Mouse (Mus musculus) forebrain, embryonic 10.5 days (tissue): Measurements from ENCODE around the gene Dnajc28. TPM values are rescaled to one million over a fixed set of nuclear protein-coding genes. Genes with fewer than 3 reads are reported as not detected.

Experiments used
- DNase-seq: peaks from one replicate; pipeline ENCODE4 v3.0.0-alpha.2; 2017; ENCODE audit warnings: low spot score; ENCODE audit errors: extremely low spot score
- H3K27ac ChIP-seq: fragments of 300-500 bp; sonication (generic); 2 replicates; pipeline ENCODE4 v1.5.1; 2016; ENCODE audit warnings: mild to moderate bottlenecking
- H3K27me3 ChIP-seq: fragments of 300-500 bp; sonication (generic); 2 replicates; pipeline ENCODE4 v1.6.1; 2016; ENCODE audit warnings: mild to moderate bottlenecking; ENCODE audit not compliant: poor library complexity, severe bottlenecking
- H3K36me3 ChIP-seq: fragments of 300-500 bp; sonication (generic); replicated peaks from 2 replicates; pipeline ENCODE4 v1.6.1; 2016; ENCODE audit warnings: mild to moderate bottlenecking, moderate library complexity
- H3K4me1 ChIP-seq: fragments of 300-500 bp; sonication (generic); 2 replicates; pipeline ENCODE4 v1.6.1; 2016
- H3K4me3 ChIP-seq: fragments of 300-500 bp; sonication (generic); 2 replicates; pipeline ENCODE4 v1.5.1; 2016; ENCODE audit warnings: mild to moderate bottlenecking, moderate library complexity
- H3K9me3 ChIP-seq: fragments of 300-500 bp; sonication (generic); 2 replicates; pipeline ENCODE4 v1.6.1; 2016; ENCODE audit warnings: mild to moderate bottlenecking, moderate library complexity
- WGBS: fragments of 180-500 bp; shearing (Covaris S2); methylation state at CpG from one replicate; pipeline ENCODE4 v1.1.7; 2016; 5-methylcytosine and 5-hydroxymethylcytosine counted together
- polyA plus RNA-seq: library from polyadenylated mRNA; unstranded; fragments of >200 nt; fragmentation: Nextera tagmentation; extraction: Ambion mirVana; gene quantifications from 2 replicates; pipeline ENCODE4 v1.2.1, GENCODE M21; 2016

Gene Dnajc28
- polyA plus RNA-seq, 1 experiment from 2014 or later, result 2.9 TPM

GRCm38 (mm10) chr16:91599242-91599641, 19.6 kb downstream of the Dnajc28 start:
- DNase-seq, result no peak
- H3K4me1 ChIP-seq, result peaks cover 23% of the 10 kb centered on the region
- H3K27ac ChIP-seq, result no peak overlapping the region

GRCm38 (mm10) chr16:91597672-91598010, 21.2 kb downstream of the Dnajc28 start, which contains the start of gene Tmem50b:
Gene Tmem50b (minus strand): TSS chr16:91597800.
- Histone ChIP-seq H3K4me1 (peaks cover 25% of the 10 kb centered on the region), H3K9me3 (no peaks in the 10 kb centered on the region), H3K27me3 (peaks cover 40% of the 10 kb centered on the region), H3K36me3 (no peaks in the 10 kb centered on the region), H3K4me3 (peak within 1 kb of the TSS; percentile 75), H3K27ac (peak within 1 kb of the TSS; percentile 86)
- WGBS, result 0% methylated on average over 34 of the region's 34 CpGs
- DNase-seq, result peak; percentile 98

More at GRCm38 (mm10) chr16:91599242-91599641, 19.6 kb downstream of the Dnajc28 start:
- Histone ChIP-seq H3K4me3 (no peak overlapping the region), H3K36me3 (no peaks in the 10 kb centered on the region), H3K27me3 (peaks cover 40% of the 10 kb centered on the region), H3K9me3 (no peaks in the 10 kb centered on the region)

GRCm38 (mm10) chr16:91596779-91597671, 21.8 kb downstream of the Dnajc28 start:
- H3K4me1 ChIP-seq, result peaks cover 31% of the 10 kb centered on the region
- no peaks in the 10 kb centered on the region for H3K9me3 ChIP-seq
- under 1% methylated on average over 75 of the region's 75 CpGs for WGBS
- H3K4me3 ChIP-seq, result peak overlapping the region; percentile 75
- DNase-seq, result peak; percentile 64
- peak overlapping the region; percentile 86 for H3K27ac ChIP-seq
- H3K27me3 ChIP-seq, result peaks cover 40% of the 10 kb centered on the region
- 0 out of 2 replicates have a peak, but pooled peaks cover 2% of the 10 kb centered on the region for H3K36me3 ChIP-seq

GRCm38 (mm10) chr16:91596397-91596778, 22.4 kb downstream of the Dnajc28 start:
- peaks cover 2% of the 10 kb centered on the region; the same call in 1 of the 2 replicates for H3K36me3 ChIP-seq
- 23% methylated on average over 9 of the region's 9 CpGs for WGBS
- no peak for DNase-seq
- H3K27ac ChIP-seq, result no peak overlapping the region
- H3K4me1 ChIP-seq, result peaks cover 32% of the 10 kb centered on the region
- H3K9me3 ChIP-seq, result no peaks in the 10 kb centered on the region
- peaks cover 40% of the 10 kb centered on the region for H3K27me3 ChIP-seq
- H3K4me3 ChIP-seq, result peak overlapping the region; percentile 75

- no peak for DNase-seq
- WGBS, result 81% methylated on average over 6 of the region's 6 CpGs
Measured at GRCm38 (mm10) chr16:91595076-91595475, 23.8 kb downstream of the Dnajc28 start.

GRCm38 (mm10) chr16:91593262-91593661, 25.6 kb downstream of the Dnajc28 start:
- Histone ChIP-seq H3K27ac (no peak overlapping the region), H3K9me3 (no peaks in the 10 kb centered on the region), H3K27me3 (peaks cover 25% of the 10 kb centered on the region), H3K36me3 (peaks cover 2% of the 10 kb centered on the region; the same call in 1 of the 2 replicates), H3K4me1 (peaks cover 32% of the 10 kb centered on the region), H3K4me3 (no peak overlapping the region)
- WGBS, result 83% methylated on average over 3 of the region's 3 CpGs
- DNase-seq, result no peak

More at GRCm38 (mm10) chr16:91595076-91595475, 23.8 kb downstream of the Dnajc28 start:
- Histone ChIP-seq H3K4me3 (no peak overlapping the region), H3K27ac (no peak overlapping the region), H3K36me3 (peaks cover 2% of the 10 kb centered on the region; the same call in 1 of the 2 replicates), H3K27me3 (peaks cover 40% of the 10 kb centered on the region), H3K9me3 (no peaks in the 10 kb centered on the region), H3K4me1 (peaks cover 32% of the 10 kb centered on the region)

- no peak overlapping the region for H3K27ac ChIP-seq
- DNase-seq, result no peak
Measured at GRCm38 (mm10) chr16:91592162-91592561, 26.7 kb downstream of the Dnajc28 start.

GRCm38 (mm10) chr16:91588703-91589102, 30.1 kb downstream of the Dnajc28 start:
- Histone ChIP-seq H3K4me3 (no peak overlapping the region), H3K27ac (no peak overlapping the region)
- 92% methylated on average over 3 of the region's 3 CpGs for WGBS

More at GRCm38 (mm10) chr16:91592162-91592561, 26.7 kb downstream of the Dnajc28 start:
- peaks cover 21% of the 10 kb centered on the region for H3K27me3 ChIP-seq
- 84% methylated on average over 8 of the region's 8 CpGs for WGBS
- no peaks in the 10 kb centered on the region for H3K9me3 ChIP-seq
- H3K4me1 ChIP-seq, result peaks cover 25% of the 10 kb centered on the region
- H3K4me3 ChIP-seq, result no peak overlapping the region
- peaks cover 2% of the 10 kb centered on the region; the same call in 1 of the 2 replicates for H3K36me3 ChIP-seq

GRCm38 (mm10) chr16:91587730-91588453, 30.9 kb downstream of the Dnajc28 start:
- DNase-seq, result no peak
- Histone ChIP-seq H3K27ac (no peak overlapping the region), H3K4me3 (no peak overlapping the region), H3K36me3 (peaks cover 22% of the 10 kb centered on the region), H3K9me3 (no peaks in the 10 kb centered on the region), H3K4me1 (peaks cover 11% of the 10 kb centered on the region), H3K27me3 (no peaks in the 10 kb centered on the region)
- WGBS, result 64% methylated on average over 6 of the region's 6 CpGs

More at GRCm38 (mm10) chr16:91588703-91589102, 30.1 kb downstream of the Dnajc28 start:
- no peaks in the 10 kb centered on the region for H3K9me3 ChIP-seq
- peaks cover 11% of the 10 kb centered on the region for H3K4me1 ChIP-seq
- peaks cover 22% of the 10 kb centered on the region for H3K36me3 ChIP-seq
- no peak for DNase-seq
- no peaks in the 10 kb centered on the region for H3K27me3 ChIP-seq

- WGBS, result 94% methylated on average over 6 of the region's 6 CpGs
- no peak overlapping the region for H3K4me3 ChIP-seq
Measured at GRCm38 (mm10) chr16:91586244-91586643, 32.6 kb downstream of the Dnajc28 start.

GRCm38 (mm10) chr16:91585617-91586016, 33.2 kb downstream of the Dnajc28 start:
- Histone ChIP-seq H3K9me3 (no peaks in the 10 kb centered on the region), H3K4me3 (no peak overlapping the region), H3K4me1 (0 out of 2 replicates have a peak, but pooled peaks cover 2% of the 10 kb centered on the region), H3K36me3 (peaks cover 32% of the 10 kb centered on the region), H3K27ac (no peak overlapping the region), H3K27me3 (no peaks in the 10 kb centered on the region)
- 93% methylated on average over 5 of the region's 5 CpGs for WGBS
- no peak for DNase-seq

More at GRCm38 (mm10) chr16:91586244-91586643, 32.6 kb downstream of the Dnajc28 start:
- no peak for DNase-seq
- Histone ChIP-seq H3K9me3 (no peaks in the 10 kb centered on the region), H3K36me3 (peaks cover 29% of the 10 kb centered on the region), H3K27ac (no peak overlapping the region), H3K4me1 (0 out of 2 replicates have a peak, but pooled peaks cover 2% of the 10 kb centered on the region), H3K27me3 (no peaks in the 10 kb centered on the region)

- H3K9me3 ChIP-seq, result no peaks in the 10 kb centered on the region
- H3K27ac ChIP-seq, result no peak overlapping the region
- DNase-seq, result peak; percentile 30
- H3K4me1 ChIP-seq, result no peaks in the 10 kb centered on the region
- peaks cover 35% of the 10 kb centered on the region for H3K36me3 ChIP-seq
- no peaks in the 10 kb centered on the region for H3K27me3 ChIP-seq
- WGBS, result 75% methylated on average over 2 of the region's 2 CpGs
- H3K4me3 ChIP-seq, result no peak overlapping the region
Measured at GRCm38 (mm10) chr16:91582307-91582706, 36.5 kb downstream of the Dnajc28 start.
